Mouse (Mus musculus): Measurements from ENCODE around the gene Grik3. TPM values are rescaled to one million over a fixed set of nuclear protein-coding genes. Genes with fewer than 3 reads are reported as not detected.
A peak's percentile ranks its signal among the peaks of the same experiment; 100 is the strongest.

The Grik3 gene
- polyA plus RNA-seq (2012; rRNA removed): 1.9 and 2.0 TPM in 2 replicates
- polyA plus RNA-seq (2014; fragmentation: Nextera tagmentation; extraction: Ambion mirVana): 0.53 and 0.61 TPM in 2 replicates

DNA sequence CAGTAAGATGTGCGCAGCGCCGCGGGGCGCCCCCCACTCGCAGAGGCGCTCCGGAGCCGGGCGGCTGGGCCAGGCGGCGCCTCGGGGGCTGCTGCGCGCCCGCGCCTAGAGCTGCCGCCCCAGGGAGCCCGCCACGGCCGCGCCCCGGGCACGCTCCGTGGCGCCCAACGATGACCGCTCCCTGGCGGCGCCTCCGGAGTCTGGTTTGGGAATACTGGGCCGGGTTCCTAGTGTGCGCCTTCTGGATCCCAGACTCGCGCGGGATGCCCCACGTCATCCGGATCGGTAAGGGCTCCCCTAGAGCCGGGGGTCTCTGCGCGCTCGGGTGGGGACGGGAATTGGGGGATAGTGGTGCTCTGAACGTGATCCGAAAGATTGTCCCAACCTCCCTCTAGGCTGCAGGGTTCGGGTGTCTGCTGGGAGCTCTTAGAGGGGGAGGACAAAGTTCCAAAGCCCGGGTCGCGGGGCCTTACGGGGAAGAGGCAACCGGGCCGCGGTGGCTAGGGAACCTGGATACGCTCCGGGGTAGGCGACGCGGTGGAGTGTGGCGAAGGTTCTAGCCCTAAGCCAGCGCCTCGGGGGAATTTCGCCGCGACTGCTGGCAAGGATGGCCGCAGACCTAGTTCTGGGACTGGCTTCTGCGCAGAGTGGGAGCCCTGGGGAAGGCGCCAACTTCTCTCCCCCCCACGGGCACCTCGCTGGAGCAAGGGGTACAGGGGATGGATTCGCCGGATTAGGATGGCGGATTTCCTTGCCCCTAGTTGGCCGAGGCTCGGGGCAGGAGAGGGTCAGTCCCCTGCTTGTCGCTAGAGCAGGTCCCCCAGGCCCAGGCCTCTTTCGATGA lies at the start of gene Grik3:
Gene Grik3, plus strand, starts transcription at position 40 of the 844 bp plus-strand sequence.
- Histone ChIP-seq H3K36me3 (ENCODE audit: control insufficient read depth, insufficient read depth, low read length) (no peaks in the 10 kb centered on the region), H3K27ac (replicated peaks; ENCODE audit: low read depth, low read length) (no peak within 1 kb of the TSS), H3K27me3 (ENCODE audit: control insufficient read depth, insufficient read depth, low read length) (peaks cover 100% of the 10 kb centered on the region), H3K9ac (ENCODE audit: low read depth, low read length, severe bottlenecking) (no peak within 1 kb of the TSS), H3K4me3 (replicated peaks; ENCODE audit: low read length) (peak within 1 kb of the TSS; percentile 34), H3K4me2 (replicated peaks; ENCODE audit: low read depth, low read length, severe bottlenecking) (peak within 1 kb of the TSS; percentile 51), H3K9me3 (ENCODE audit: control insufficient read depth, low read length) (no peaks in the 10 kb centered on the region), H3K4me1 (ENCODE audit: control insufficient read depth, insufficient read depth, low read length) (no peaks in the 10 kb centered on the region)
- 3% methylated on average over 70 of the region's 77 CpGs for WGBS
- no peak for DNase-seq (ENCODE audit: low spot score)
- no peak for TF ChIP-seq POLR2A (IDR thresholded peaks at IDR 0.05; ENCODE audit: borderline replicate concordance, extremely low read depth, insufficient read depth, insufficient read length)
- ATAC-seq (ENCODE audit: low FRiP score, low read depth): no peak

DNA sequence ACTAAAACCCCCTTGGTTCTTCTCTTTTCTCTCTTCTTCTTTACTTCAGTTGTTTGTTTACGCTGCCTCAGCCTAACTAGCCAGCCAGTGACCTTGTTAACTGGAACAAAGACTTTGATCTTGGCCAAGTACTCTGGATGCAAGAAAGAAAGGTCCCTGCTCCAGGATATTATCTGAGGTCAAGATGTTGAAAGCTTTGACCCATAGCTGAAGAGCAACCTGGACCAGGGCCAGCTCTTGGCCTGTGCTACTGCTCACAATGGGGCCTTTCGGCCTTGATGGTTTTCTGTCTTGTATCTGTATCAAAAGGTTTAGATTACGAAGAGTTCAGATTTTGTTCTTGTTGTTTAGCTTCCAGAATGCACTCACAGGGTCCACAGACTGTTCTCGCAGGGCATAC lies 48.7 kb upstream of the Grik3 start:
- no peak for TF ChIP-seq POLR2A (IDR thresholded peaks at IDR 0.05; ENCODE audit: borderline replicate concordance, extremely low read depth, insufficient read depth, insufficient read length)
- H3K9me3 ChIP-seq (ENCODE audit: control insufficient read depth, low read length): no peaks in the 10 kb centered on the region
- WGBS: 79% methylated on average over 4 of the region's 4 CpGs
- no peaks in the 10 kb centered on the region for H3K4me1 ChIP-seq (ENCODE audit: control insufficient read depth, insufficient read depth, low read length)
- no peak for DNase-seq (ENCODE audit: low spot score)
- no peak overlapping the region for H3K27ac ChIP-seq (replicated peaks; ENCODE audit: low read depth, low read length)
- no peak overlapping the region for H3K4me2 ChIP-seq (replicated peaks; ENCODE audit: low read depth, low read length, severe bottlenecking)
- H3K36me3 ChIP-seq (ENCODE audit: control insufficient read depth, insufficient read depth, low read length): no peaks in the 10 kb centered on the region
- no peak overlapping the region for H3K9ac ChIP-seq (ENCODE audit: low read depth, low read length, severe bottlenecking)
- H3K4me3 ChIP-seq (replicated peaks; ENCODE audit: low read length): no peak overlapping the region
- ATAC-seq (ENCODE audit: low FRiP score, low read depth): no peak
- no peaks in the 10 kb centered on the region for H3K27me3 ChIP-seq (ENCODE audit: control insufficient read depth, insufficient read depth, low read length)

DNA sequence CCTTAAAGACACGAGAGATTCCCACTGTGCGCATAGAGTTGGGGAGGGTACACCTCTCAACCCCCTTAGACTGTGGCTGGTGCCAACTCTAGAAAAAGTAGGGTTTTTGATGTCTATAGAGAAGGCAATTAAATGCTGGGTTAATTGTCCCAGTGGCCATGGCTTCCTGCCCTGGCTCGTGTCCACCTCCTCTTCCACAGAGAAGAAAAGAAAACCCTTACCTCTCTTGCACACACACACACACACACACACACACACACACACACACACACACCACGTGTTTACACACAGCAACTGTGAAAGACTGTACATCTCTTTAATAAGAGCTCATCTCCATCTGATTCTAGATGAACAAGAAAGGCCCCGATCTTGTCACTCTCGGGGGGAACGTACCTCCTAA lies 46.1 kb upstream of the Grik3 start:
- DNase-seq (ENCODE audit: low spot score): no peak
- Histone ChIP-seq H3K27ac (replicated peaks; ENCODE audit: low read depth, low read length) (no peak overlapping the region), H3K4me3 (replicated peaks; ENCODE audit: low read length) (no peak overlapping the region), H3K9ac (ENCODE audit: low read depth, low read length, severe bottlenecking) (no peak overlapping the region), H3K4me2 (replicated peaks; ENCODE audit: low read depth, low read length, severe bottlenecking) (no peak overlapping the region), H3K27me3 (ENCODE audit: control insufficient read depth, insufficient read depth, low read length) (no peaks in the 10 kb centered on the region), H3K9me3 (ENCODE audit: control insufficient read depth, low read length) (no peaks in the 10 kb centered on the region), H3K4me1 (ENCODE audit: control insufficient read depth, insufficient read depth, low read length) (no peaks in the 10 kb centered on the region), H3K36me3 (ENCODE audit: control insufficient read depth, insufficient read depth, low read length) (no peaks in the 10 kb centered on the region)
- 49% methylated on average over 7 of the region's 7 CpGs for WGBS
- TF ChIP-seq POLR2A (IDR thresholded peaks at IDR 0.05; ENCODE audit: borderline replicate concordance, extremely low read depth, insufficient read depth, insufficient read length): no peak
- no peak for ATAC-seq (ENCODE audit: low FRiP score, low read depth)

DNA sequence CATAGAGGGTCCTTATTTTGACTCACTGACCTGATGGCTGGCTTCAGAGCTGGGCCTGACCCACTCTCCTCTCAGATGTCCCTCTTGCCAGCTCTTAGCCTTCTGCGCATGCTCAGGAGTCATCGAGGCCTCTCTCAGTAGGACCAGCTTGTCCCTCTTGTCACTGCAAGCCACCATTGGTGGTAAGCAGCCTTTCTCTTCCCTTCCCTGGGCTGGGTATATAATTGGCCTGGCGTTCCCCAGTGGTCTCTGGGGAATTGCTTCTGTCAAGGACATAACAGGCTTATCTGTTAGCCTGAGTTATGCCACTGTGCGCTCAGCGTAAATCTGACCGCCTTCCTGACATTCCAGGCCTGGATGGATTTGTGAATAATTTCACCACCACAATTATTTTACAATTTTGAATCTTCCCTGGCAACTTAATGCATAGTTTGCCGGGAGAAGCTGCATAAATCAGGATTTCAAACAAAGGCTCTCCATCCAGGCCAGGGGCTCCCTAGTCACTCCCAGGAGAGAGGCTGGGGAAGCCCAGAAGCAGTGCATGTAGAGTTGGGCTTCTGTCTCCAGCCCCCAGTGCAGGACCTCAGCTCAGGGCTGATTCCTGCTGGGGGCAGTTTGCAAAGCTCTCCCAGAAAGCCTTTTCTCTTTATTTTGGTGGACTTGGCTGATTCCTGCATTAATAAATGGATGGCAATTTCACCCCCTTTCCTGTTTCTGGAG lies 39.7 kb upstream of the Grik3 start:
- WGBS: 62% methylated on average over 7 of the region's 7 CpGs
- H3K4me3 ChIP-seq (replicated peaks; ENCODE audit: low read length): no peak overlapping the region
- no peaks in the 10 kb centered on the region for H3K27me3 ChIP-seq (ENCODE audit: control insufficient read depth, insufficient read depth, low read length)
- H3K4me1 ChIP-seq (ENCODE audit: control insufficient read depth, insufficient read depth, low read length): no peaks in the 10 kb centered on the region
- no peak overlapping the region for H3K9ac ChIP-seq (ENCODE audit: low read depth, low read length, severe bottlenecking)
- H3K4me2 ChIP-seq (replicated peaks; ENCODE audit: low read depth, low read length, severe bottlenecking): no peak overlapping the region
- H3K27ac ChIP-seq (replicated peaks; ENCODE audit: low read depth, low read length): no peak overlapping the region
- no peak for DNase-seq (ENCODE audit: low spot score)
- no peaks in the 10 kb centered on the region for H3K9me3 ChIP-seq (ENCODE audit: control insufficient read depth, low read length)
- no peaks in the 10 kb centered on the region for H3K36me3 ChIP-seq (ENCODE audit: control insufficient read depth, insufficient read depth, low read length)
- no peak for ATAC-seq (ENCODE audit: low FRiP score, low read depth)
- TF ChIP-seq POLR2A (IDR thresholded peaks at IDR 0.05; ENCODE audit: borderline replicate concordance, extremely low read depth, insufficient read depth, insufficient read length): no peak

DNA sequence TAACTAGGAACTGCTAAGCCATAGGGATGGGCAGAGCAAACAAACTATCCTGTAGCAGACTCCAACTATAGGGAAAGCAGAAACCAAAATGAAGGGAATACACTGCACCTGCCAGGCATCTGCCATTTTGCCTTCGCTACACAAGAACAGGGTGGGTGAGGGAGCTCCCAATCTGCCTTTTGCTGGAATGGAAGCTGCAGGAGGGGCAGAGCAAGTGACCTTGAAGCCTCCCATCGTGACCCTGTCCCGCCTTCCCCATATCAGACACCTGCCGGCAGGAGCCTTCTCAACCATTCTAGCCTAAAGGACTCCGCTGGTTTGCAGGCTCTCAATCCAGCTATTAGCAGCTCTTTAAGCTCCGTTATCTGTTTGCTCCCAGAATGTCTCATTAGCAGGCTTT lies 38.7 kb upstream of the Grik3 start:
- Histone ChIP-seq H3K4me1 (ENCODE audit: control insufficient read depth, insufficient read depth, low read length) (no peaks in the 10 kb centered on the region), H3K36me3 (ENCODE audit: control insufficient read depth, insufficient read depth, low read length) (no peaks in the 10 kb centered on the region), H3K27me3 (ENCODE audit: control insufficient read depth, insufficient read depth, low read length) (no peaks in the 10 kb centered on the region), H3K4me3 (replicated peaks; ENCODE audit: low read length) (no peak overlapping the region), H3K9ac (ENCODE audit: low read depth, low read length, severe bottlenecking) (no peak overlapping the region), H3K27ac (replicated peaks; ENCODE audit: low read depth, low read length) (no peak overlapping the region), H3K4me2 (replicated peaks; ENCODE audit: low read depth, low read length, severe bottlenecking) (no peak overlapping the region), H3K9me3 (ENCODE audit: control insufficient read depth, low read length) (no peaks in the 10 kb centered on the region)
- 39% methylated on average over 6 of the region's 6 CpGs for WGBS
- ATAC-seq (ENCODE audit: low FRiP score, low read depth) (no peak), DNase-seq (ENCODE audit: low spot score) (no peak)
- TF ChIP-seq POLR2A (IDR thresholded peaks at IDR 0.05; ENCODE audit: borderline replicate concordance, extremely low read depth, insufficient read depth, insufficient read length): no peak
